Mouse (Mus musculus) heart, adult 2 months (tissue): ENCODE data around the gene Axl. TPM values are rescaled to one million over a fixed set of nuclear protein-coding genes. Genes with fewer than 3 reads are reported as not detected.
"Not testable (repeated sequence)": the region's sequence is repeated elsewhere in the genome, so short reads cannot be mapped to it uniquely, and the experiment has no call there.

ENCODE experiments used
- DNase-seq, 2 experiments: peaks; one replicate each; pipeline ENCODE4 v3.0.0; 2021
- H3K27ac ChIP-seq: fragments of 200-600 bp; 2 replicates; pipeline ENCODE4 v1.8.1; 2022
- H3K27me3 ChIP-seq: fragments of 200-500 bp; 2 replicates; pipeline ENCODE4 v1.6.1; 2012; ENCODE audit warnings: mild to moderate bottlenecking, low read length, inconsistent platforms, mixed read lengths; ENCODE audit not compliant: control insufficient read depth, insufficient read depth
- H3K36me3 ChIP-seq: fragments of 200-500 bp; 2 replicates; pipeline ENCODE4 v1.6.1; 2012; ENCODE audit warnings: low read length, inconsistent platforms; ENCODE audit not compliant: control insufficient read depth, insufficient read depth
- H3K4me1 ChIP-seq: fragments of 200-500 bp; 2 replicates; pipeline ENCODE4 v1.6.1; 2011; ENCODE audit warnings: low read length; ENCODE audit not compliant: control insufficient read depth, insufficient read depth
- H3K4me3 ChIP-seq: fragments of 200-600 bp; 2 replicates; pipeline ENCODE4 v1.8.1; 2022
- H3K79me2 ChIP-seq: fragments of 200-500 bp; replicated peaks from 2 replicates; pipeline ENCODE4 v1.6.1; 2012; ENCODE audit warnings: mild to moderate bottlenecking, inconsistent platforms, low read length, moderate library complexity, mixed read lengths; ENCODE audit not compliant: control insufficient read depth, insufficient read depth
- H3K9ac ChIP-seq: fragments of 200-500 bp; 2 replicates; pipeline ENCODE4 v1.6.1; 2012; ENCODE audit warnings: low read depth, mild to moderate bottlenecking, control low read depth, inconsistent platforms, low read length, mixed read lengths
- CTCF ChIP-seq: fragments of 200-600 bp; IDR thresholded peaks from 2 replicates; pipeline ENCODE4 v1.8.1; 2022; ENCODE audit warnings: antibody characterized with exemption, mild to moderate bottlenecking, moderate library complexity
- EP300 ChIP-seq: fragments of 200-500 bp; IDR thresholded peaks from 2 replicates; pipeline ENCODE4 v1.6.1; 2011; ENCODE audit warnings: low read depth, low read length, control low read depth; ENCODE audit not compliant: insufficient read depth
- POLR2A ChIP-seq: fragments of 200-500 bp; IDR thresholded peaks from 2 replicates; pipeline ENCODE4 v1.6.1; 2011; ENCODE audit warnings: mild to moderate bottlenecking, low read depth, low read length, control low read depth; ENCODE audit not compliant: insufficient read depth
- WGBS: fragments of 180-500 bp; shearing (Covaris S2); methylation state at CpG from one replicate; pipeline ENCODE4 v1.1.7; 2018; 5-methylcytosine and 5-hydroxymethylcytosine counted together
- intact Hi-C: fragments of 180-260 bp; cut with DNase I; formaldehyde crosslinking; loops from one replicate; pipeline ENCODE4 v1.15.1; 2025
- polyA plus RNA-seq: library from polyadenylated mRNA; depleted of rRNA; stranded (reverse); fragments of >200 nt; gene quantifications from 2 replicates; pipeline ENCODE4 v1.2.3, GENCODE M21; 2012
- total RNA-seq, 2 experiments: library from RNA; stranded (reverse); gene quantifications; 2 replicates each; pipeline ENCODE4 v1.2.3; 2021

The Axl gene
- total and polyA plus RNA-seq, 3 experiments: 51.8 to 82.4 (median 75.0) TPM

GRCm38 (mm10) chr7:25801031-25801430 lies 12.5 kb upstream of the Axl start:
- Histone ChIP-seq H3K27me3 (no peaks in the 10 kb centered on the region), H3K4me1 (peaks cover 3% of the 10 kb centered on the region), H3K79me2 (no peaks in the 10 kb centered on the region), H3K4me3 (no peak overlapping the region), H3K9ac (no peak overlapping the region), H3K36me3 (no peaks in the 10 kb centered on the region), H3K27ac (no peak overlapping the region)
- 95% methylated on average over 6 of the region's 6 CpGs for WGBS
- intact Hi-C loops: loop anchor here (2.0 kb wide), 1 partner anchor 18 kb away; no protein-coding TSS in a partner anchor
- DNase-seq: no peak
- no peak for TF ChIP-seq CTCF
- no peak for TF ChIP-seq EP300
- TF ChIP-seq POLR2A: no peak

- Histone ChIP-seq H3K9ac (no peak overlapping the region), H3K36me3 (no peaks in the 10 kb centered on the region), H3K4me3 (no peak overlapping the region), H3K79me2 (no peaks in the 10 kb centered on the region), H3K27ac (no peak overlapping the region), H3K4me1 (peaks cover 3% of the 10 kb centered on the region), H3K27me3 (no peaks in the 10 kb centered on the region)
- intact Hi-C loops: no loop called here
- 67% methylated on average over 1 of the region's 1 CpGs for WGBS
- no peak for DNase-seq
- no peak for TF ChIP-seq CTCF
- no peak for TF ChIP-seq POLR2A
- no peak for TF ChIP-seq EP300
These were observed 10.9 kb upstream of the Axl start for GRCm38 (mm10) chr7:25799369-25799768.

GRCm38 (mm10) chr7:25798540-25798939 lies 10.0 kb upstream of the Axl start:
- Histone ChIP-seq H3K9ac (no peak overlapping the region), H3K27ac (no peak overlapping the region), H3K79me2 (no peaks in the 10 kb centered on the region), H3K4me3 (no peak overlapping the region), H3K4me1 (peaks cover 3% of the 10 kb centered on the region), H3K36me3 (no peaks in the 10 kb centered on the region), H3K27me3 (no peaks in the 10 kb centered on the region)
- WGBS: 84% methylated on average over 2 of the region's 2 CpGs
- intact Hi-C loops: no loop called here
- TF ChIP-seq POLR2A (no peak), EP300 (no peak), CTCF (peak; percentile 22; the same call in 1 of the 2 replicates)
- no peak for DNase-seq

- H3K9ac ChIP-seq: no peak overlapping the region
- no peaks in the 10 kb centered on the region for H3K36me3 ChIP-seq
- 48% methylated on average over 8 of the region's 8 CpGs for WGBS
- intact Hi-C loops: no loop called here
- peaks cover 1% of the 10 kb centered on the region; the same call in 1 of the 2 replicates for H3K4me1 ChIP-seq
- no peaks in the 10 kb centered on the region for H3K79me2 ChIP-seq
- H3K27ac ChIP-seq: no peak overlapping the region
- DNase-seq: no peak
- no peak overlapping the region for H3K4me3 ChIP-seq
- H3K27me3 ChIP-seq: no peaks in the 10 kb centered on the region
- TF ChIP-seq POLR2A (no peak), EP300 (no peak), CTCF (no peak)
These were observed 6.3 kb upstream of the Axl start for GRCm38 (mm10) chr7:25794775-25795174.

- Histone ChIP-seq H3K4me1 (peaks cover 3% of the 10 kb centered on the region; the same call in 1 of the 2 replicates), H3K79me2 (no peaks in the 10 kb centered on the region), H3K27ac (no peak overlapping the region), H3K27me3 (no peaks in the 10 kb centered on the region), H3K36me3 (no peaks in the 10 kb centered on the region), H3K4me3 (no peak overlapping the region), H3K9ac (no peak overlapping the region)
- 60% methylated on average over 3 of the region's 3 CpGs for WGBS
- intact Hi-C loops: no loop called here
- TF ChIP-seq CTCF (peak; percentile 62), EP300 (no peak)
- no peak for DNase-seq
These were observed 5.2 kb upstream of the Axl start for GRCm38 (mm10) chr7:25793679-25794078.

GRCm38 (mm10) chr7:25792966-25793365 lies 4.5 kb upstream of the Axl start:
- DNase-seq, H3K9ac ChIP-seq, H3K27ac ChIP-seq, H3K4me3 ChIP-seq, H3K36me3 ChIP-seq, H3K27me3 ChIP-seq, H3K79me2 ChIP-seq, intact Hi-C loops, H3K4me1 ChIP-seq: not testable (repeated sequence)
- 57% methylated on average over 9 of the region's 9 CpGs for WGBS

GRCm38 (mm10) chr7:25790615-25791014 lies 2.1 kb upstream of the Axl start:
- peak; percentile 55 to 70 for DNase-seq
- Histone ChIP-seq H3K4me3 (no peak overlapping the region), H3K9ac (no peak overlapping the region), H3K27me3 (no peaks in the 10 kb centered on the region), H3K79me2 (no peaks in the 10 kb centered on the region), H3K27ac (no peak overlapping the region; the same call in 1 of the 2 replicates), H3K4me1 (peaks cover 6% of the 10 kb centered on the region), H3K36me3 (no peaks in the 10 kb centered on the region)
- 41% methylated on average over 8 of the region's 8 CpGs for WGBS
- TF ChIP-seq EP300: no peak
- no peak for TF ChIP-seq POLR2A
- TF ChIP-seq CTCF: no peak
- intact Hi-C loops: no loop called here
